Mouse (Mus musculus) CD4-positive helper T cell, adult 2 months (primary cell): ENCODE results near the gene Atp10b.
A peak's percentile ranks its signal among the peaks of the same experiment; 100 is the strongest.

ENCODE experiments used
- DNase-seq: peaks from one replicate; pipeline ENCODE4 v3.0.0-alpha.2; 2012; ENCODE audit warnings: low read depth, missing footprints, low spot score

The Atp10b gene

DNA sequence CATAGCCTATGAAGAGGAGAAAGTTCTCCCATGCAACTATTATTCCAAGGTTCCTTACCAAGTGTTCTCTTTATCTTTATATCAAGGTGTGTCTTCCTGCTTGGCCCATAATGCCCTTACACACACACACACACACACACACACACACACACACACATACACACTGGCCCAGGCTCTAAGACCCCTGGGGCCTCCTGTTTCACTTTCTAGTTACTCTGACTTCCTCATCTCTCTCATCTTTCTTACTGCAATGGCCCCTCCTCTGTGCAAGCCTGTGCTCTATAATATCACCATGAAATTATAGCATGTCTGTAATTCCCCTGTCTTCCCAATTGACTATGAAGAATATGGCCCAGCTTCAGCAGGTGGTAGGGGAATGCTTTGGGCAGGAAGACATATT, 49.7 kb downstream of the Atp10b start:
- DNase-seq: no peak

DNA sequence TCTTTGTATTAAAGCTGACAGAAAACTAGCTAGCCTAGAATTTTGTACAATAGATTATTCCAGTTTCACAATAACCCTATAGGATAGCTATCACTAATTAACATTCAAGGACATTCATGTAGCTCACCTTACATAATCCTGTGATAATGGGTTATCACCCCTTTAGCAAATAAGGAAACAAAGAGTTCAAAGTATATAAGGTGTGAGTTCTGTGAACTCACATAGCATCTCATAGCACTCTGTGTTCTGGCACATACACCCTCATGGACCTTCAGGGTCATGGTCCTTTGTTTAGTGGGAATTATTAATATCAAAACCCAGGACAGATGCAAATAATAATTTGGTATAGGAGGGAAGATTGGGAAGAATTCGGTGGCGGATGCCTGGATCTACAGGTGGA, 50.4 kb downstream of the Atp10b start:
- no peak for DNase-seq

DNA sequence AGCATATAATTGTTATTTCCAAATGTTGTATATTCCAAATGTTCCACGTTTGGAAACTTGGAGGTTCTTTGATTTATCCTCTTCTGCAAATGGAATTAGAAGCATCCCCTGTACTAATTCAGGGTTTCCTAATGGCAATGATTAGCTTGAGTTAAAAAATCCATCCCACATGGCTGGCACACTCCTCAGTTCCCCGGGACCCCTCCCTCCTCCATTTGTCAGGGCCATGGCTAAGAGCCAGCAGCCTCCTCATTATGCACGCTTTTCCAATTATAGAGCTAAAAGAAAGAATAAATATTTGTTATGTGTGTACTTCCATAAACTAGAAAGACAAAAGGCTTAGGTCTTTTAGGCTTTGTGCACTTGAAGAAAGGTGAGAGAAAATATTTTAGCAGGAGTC, 53.9 kb downstream of the Atp10b start:
- no peak for DNase-seq

DNA sequence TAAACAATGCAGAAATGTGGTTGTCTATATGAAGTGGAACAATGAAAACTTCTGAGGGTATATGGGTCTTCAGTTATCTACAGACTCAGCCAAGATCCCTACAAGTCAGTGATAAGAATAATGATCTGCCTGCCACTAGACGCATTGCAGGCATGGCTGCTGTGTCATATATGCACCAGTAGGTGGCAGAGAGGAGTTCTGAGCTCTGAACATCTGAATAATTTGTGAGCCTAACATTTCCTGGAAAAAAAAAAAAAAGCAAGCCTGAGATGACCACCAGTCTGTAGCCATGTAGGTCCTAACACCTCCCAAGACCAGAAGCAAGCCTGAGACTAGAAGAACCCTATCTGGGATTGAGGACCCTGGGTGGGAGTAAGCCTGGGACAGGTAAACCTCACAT, 63.5 kb downstream of the Atp10b start:
- DNase-seq: peak; percentile 16

DNA sequence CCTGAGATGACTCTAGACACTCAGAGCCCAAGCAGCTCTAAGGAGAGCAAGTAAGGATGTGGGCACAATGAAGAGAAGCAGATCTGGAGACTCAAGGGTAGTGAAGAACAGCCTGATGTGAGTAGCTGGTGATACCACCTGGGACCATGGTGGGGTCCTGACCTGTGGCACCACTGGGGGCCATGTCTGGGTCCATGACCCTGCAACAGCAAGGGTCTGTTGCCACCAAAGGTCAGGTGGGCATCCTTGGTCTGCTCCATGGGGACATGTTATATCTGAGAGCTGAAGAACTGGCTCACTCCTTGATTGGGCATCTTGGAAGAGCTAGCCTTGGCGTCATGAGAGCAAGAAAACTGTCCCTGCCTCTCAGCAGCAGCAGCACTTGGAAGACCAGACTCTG, 64.1 kb downstream of the Atp10b start:
- DNase-seq: no peak

DNA sequence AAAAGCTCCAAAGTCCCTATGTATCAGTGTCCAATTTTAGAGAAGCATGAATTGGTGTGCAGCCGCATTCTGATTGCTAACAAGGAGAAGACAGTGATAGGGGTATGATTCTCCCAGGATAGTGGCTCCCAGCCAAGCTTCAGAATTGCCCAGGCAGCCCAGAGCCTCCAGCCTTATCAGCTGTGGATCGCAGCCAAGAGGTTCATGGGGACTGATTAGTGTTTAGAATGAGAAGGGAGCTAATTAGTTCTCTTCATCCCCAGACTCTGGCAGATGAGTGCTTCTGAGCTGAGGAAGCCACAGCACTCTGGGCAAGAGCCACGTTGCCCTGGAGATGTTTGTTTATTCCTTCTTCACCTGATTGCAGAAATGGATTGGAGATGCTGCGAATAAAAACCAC, 67.3 kb downstream of the Atp10b start:
- no peak for DNase-seq

DNA sequence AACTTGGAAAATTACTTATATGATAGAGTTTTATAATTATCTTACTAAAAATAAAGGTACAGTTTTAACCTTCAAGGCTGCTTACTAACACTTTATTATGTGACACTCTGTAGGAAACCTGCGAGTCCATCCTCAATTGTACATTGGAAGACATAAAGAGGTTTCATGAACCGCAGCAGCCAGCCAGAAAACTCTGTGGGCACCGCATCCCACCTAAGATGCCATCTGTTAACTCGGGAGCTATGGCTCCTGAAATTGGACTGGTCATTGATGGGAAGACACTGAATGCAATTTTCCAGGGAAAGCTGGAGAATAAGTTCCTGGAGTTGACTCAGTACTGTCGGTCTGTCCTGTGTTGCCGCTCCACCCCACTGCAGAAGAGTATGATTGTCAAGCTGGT, 80.6 kb downstream of the Atp10b start:
- no peak for DNase-seq

DNA sequence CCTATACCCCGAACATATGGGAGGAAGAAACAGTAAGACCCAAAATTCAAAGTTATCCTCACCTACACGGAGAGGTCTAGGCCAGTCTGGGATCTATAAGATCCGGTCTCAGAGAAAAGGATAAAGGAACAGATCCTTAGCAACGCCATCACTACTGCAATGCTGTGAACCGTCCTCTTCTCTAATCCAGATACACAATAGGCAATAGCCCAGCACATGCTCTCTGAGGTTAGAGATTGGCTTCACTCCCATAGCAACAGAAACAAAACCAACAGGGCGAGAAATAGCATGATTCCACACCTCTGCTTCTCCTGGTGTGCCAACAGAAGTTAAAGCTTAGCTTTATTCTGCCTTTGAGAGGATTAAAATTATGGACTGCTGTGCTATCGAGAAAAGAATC, 82.4 kb downstream of the Atp10b start:
- DNase-seq: no peak

DNA sequence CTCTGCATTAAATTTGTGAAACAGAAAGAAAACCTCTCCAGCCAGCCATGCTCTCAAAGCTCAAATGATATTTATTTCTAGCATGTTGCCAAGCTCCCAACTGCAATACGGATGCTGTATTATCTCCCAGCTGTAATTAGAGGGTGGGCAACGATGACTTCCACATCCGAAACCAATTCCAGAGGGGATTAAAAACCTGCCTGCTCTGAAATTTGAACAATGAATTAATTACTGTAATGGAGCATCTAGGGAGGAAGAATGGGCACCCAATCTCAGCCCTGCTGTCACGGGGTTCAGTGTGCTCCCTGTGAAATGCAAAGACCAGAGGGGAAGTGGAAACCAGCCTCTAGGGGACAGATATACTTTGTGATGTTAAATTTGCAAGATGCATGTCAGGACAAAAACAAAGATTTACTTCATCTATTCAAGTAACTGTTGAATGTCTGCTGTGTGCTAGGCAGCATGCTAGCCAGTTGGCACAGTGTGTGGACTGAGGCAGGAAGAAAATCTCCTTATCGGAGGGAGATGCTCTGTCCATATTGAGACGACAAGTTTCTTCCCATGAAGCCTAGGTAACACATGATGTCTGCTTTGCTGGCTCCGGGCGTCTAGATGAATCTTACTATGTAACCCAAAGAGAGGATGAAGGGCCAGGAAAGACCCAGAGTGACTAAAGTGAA, 86.8 kb downstream of the Atp10b start:
- DNase-seq: no peak

DNA sequence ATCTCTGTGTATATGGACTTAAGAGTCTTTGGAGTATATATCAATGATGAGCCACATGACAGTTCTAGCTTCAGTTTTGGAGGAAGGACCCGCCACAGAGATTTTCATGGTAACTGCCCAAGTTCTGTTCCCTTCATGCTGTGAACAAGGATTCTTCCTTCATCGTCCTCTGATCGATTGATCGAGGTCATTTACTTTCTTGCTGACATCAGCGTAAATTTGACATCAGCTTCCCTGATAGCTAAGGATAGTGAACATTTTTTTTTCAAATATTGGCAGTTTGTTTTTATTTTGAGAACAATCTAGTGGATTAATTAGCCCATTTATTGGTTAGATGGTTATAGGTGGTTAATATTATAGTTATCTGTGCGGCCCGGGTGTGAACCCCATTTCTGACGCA, 90.1 kb downstream of the Atp10b start:
- no peak for DNase-seq

DNA sequence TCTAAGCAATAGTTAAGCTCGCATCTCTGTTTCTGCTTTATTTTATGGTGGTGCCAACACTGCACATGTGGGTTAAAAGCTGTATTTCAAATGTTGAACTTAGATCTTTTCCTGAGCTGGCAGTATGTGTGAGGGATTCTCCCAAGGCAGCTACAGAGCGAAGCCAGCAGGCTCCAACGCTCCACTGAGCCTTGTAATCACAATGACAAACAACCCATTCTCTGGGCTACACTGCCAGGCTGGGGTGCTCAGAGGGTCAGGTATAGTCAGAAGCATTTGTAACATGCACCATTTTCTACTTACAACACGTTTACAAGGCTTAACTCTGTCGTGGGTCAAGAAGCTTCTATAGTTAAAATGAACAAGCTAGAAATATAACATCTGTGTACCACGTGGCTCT, 103.4 kb downstream of the Atp10b start:
- no peak for DNase-seq

DNA sequence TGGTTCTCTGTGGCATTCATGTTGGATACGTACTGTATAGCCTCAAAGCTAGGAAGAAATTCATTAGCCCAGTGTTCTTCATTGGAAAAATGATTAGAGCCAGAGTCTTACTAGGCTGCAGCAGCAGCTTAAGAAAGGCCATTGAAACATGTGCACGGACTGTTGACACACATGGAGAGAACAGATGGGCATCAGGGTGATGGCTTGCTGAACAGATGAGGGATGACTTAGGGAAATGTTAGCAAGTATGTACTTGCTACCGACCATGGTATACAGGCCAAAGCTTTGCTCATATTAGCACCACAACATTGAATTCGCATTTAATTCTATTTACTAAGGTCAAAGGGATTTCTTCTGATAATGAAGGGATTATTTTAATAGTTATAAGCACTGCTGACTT, 105.6 kb downstream of the Atp10b start:
- DNase-seq: no peak

DNA sequence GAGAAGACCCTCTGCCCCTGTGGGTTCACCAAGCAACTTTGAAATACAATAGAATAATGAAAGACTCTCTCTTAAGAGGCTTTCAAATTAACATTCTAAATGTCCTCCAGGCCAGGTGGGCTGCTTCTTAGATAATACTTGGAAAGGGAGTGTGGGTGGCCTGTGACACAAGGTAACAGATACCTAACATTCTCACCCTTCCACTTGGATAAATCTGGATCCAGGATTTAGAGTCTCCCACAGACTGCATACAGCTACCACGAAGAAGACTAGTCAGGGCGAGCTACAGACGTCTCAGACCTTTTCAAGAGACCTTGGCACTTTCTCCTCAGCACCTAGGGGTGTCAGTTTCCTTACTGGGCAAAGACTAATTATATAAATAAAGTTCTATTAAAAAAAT, 107.6 kb downstream of the Atp10b start:
- no peak for DNase-seq

DNA sequence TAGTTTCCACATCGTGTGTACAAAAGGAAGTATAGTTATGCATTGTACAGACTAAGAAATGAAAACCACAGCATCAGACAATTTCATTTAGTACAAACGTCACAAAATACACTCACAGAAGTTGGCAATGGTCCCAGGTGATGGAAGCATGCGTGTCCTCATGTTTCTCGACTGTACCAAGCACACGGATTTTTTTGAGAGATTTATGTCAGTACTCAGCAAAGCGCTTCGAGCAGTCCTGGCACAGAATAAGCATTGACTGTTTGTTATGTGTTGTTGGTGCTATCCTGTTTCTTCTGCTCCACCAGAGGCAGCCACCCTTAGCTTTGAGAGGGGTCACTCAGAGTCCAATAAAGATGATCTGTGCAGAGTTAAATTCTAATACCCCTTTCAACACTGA, 108.1 kb downstream of the Atp10b start:
- no peak for DNase-seq

DNA sequence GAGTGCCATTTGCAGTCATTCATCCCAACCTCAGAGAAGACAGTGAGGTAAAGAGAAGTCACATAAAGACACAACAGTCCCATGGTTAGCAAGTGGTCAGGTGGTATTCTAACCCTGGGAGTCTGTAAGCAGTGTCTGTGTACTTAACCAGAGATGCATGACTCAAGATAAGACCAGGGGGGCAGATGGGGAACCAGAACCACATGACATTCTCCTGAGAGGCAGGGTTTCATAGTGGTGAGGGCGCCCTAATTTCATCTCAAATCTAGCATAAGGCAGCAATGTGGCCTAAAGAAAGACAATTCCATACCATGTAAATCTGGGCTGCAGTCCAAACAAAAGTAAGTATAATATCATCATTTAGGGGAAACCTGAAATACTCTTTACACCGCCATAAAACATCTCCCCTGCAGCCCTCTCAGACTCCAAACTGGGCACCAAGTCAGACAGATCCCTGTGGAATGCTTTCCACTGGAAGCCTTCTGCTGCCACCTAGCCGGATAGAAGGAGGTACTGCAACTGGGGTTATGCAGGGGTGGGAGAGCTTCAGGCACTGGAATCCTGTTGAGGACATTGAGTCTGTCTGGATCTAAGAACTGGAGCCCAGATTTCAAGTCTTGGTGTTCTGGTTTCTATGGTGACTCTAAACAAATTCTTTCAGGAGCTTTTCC, 114.0 kb downstream of the Atp10b start:
- no peak for DNase-seq

DNA sequence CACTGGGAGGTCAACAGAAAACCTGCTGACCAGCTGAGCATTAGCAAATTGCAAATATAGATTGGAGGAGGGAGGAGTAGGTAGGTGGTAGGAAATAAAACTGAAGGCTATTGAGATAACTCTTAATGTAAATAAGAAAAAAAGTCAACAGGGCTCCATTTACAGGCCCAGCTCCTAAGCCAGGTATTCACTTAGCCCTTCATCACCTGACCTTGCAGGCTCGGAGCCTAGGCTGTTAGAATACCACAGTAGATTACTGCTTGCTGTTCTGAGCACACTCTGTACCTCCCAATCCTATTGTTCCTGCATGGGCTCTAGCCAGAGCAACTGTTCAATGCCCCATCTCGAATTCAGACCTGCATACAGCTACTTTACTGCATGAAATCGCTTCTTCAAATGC, 117.8 kb downstream of the Atp10b start:
- DNase-seq: no peak

DNA sequence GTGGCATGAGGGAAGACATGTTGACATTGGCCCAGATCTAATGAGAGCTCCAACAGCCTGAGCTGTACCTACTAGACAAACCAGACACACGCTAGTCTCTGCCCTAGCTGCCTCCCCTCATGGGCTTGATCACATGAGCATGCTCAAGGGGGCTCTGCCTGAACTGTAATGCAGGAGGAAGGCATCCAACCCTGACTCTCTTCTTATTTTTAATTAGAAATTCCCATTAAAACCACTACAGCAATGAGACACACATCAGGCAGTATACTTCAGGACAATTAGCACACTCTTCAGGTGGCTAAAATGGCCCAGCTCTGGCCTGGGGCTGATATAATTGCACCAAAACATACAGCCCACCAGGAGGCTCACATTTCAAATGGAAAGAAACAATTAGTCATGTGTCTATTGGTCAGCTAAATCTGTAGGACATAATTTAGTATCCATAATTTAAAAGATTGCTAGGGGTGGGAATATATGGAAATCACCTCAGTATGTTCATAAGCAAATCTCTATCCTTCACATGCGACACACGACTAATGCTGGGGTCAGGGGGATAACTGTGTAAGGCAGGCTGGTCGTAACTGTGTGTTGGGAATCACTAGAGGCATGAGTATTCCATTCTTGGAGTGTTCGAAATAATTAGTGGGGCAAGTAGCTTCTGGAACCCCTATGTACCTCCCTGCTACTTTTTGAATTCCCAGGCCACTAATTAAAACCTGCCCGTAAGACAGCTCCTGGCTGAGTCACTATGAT, 120.0 kb downstream of the Atp10b start:
- DNase-seq: no peak

DNA sequence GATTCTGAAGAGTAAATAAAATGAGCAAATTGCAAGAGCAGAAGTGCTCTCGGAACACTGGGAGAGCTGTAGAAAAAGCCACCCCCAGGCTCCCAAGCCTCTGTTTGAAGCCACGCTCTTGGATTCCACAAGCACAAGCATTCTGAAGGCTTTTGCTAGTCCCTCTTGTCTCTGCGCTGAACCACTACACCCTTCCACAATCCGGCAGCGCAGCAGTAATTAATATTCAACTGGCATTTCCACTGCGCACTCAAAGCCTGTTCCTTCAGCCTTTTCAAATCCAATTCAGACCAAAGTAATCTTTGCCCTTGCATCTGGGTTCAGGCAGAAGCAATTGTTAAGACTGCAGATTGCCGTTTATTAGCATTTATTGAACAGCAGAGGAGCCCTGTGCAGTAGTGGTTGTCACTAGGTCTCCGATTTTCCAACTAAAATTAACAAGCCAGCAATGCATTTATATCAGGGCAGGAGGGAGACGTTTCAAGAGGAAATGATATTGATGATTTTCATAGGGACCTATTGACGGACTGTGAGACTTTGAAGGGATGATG, 120.7 kb downstream of the Atp10b start:
- no peak for DNase-seq

DNA sequence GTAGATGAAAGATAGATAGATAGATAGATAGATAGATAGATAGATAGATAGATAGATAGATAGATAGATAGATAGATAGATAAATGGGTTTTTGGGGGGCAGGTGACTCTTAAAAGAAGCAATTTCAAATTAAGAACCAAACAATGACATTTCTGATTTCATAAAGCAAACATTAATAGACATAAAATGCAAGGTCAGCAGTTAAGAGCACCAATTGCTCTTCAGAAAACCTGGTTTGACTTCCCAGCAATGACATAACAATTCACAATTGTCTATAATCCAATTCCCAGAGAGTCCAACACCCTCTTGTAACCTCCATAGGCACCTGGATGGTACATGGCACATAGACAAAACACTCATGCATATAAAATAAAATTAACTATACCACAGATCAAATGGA, 124.2 kb downstream of the Atp10b start:
- no peak for DNase-seq

DNA sequence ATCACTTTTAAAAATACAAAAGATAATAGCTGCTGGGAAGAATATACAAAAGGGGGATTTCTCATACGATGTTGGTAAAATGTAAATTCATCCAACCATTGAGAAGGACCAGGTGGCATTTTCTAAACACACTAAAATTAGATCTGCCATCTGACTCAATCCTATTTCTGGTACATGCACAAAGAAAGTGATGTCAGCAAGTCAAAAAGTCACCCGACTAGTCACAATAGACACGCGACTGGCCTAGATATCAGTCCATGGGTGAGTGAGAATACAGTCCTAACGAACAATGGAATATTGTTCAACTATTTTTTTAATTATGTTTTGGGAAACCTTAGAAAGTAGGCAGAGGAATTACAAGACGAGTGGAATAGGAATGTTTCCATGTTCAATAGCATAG, 147.9 kb downstream of the Atp10b start:
- no peak for DNase-seq

DNA sequence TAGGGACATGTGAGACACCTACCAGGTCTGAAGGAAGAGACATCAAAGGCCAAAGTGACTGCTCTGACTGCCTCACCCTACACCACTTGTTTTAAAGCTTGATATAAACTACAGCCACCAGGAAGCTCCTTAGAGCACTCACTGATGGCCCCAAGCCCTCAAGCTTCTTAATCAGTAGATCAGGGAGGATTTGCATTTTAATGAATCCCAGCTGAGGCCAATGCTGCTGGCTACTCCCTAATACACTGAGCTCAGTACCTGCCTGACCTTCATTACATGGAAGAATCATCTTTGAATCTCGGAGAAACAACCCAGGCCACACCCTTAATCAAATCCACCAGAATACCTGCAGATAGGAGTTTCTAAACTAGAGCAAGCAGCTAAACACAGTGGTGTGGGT, 161.3 kb downstream of the Atp10b start:
- no peak for DNase-seq
